ENCODE assay signal across 9 mouse cellular contexts in the genomic region with DNA sequence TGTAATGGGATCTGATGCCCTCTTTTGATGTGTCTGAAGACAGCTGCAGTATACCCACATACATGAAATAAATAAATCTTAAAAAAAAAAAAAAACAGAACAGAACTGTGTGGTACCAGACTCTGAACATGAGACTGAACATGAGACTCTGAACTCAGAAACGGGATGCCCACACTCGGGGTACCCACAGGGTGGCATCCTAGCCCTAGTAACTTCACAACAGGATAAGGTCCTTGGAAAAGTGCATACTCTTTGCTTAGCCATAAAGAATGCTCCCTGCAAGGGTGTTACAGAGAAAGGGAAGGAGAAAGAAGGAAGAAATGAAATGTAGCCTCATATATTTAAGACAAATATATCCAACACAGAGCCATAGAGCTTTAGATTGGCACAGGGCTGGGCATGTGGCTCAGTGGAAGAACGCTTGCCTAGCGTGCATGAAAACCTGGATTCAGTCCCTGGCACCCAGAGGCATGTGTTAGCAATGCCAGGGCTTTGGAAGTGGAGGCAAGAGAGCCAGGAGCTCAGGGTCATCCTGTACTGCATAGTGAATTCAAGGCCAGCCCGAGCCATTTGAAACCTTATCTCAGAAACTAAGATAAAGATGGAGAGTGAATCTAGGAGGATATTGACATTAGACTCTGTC. TPM values are rescaled to one million over a fixed set of nuclear protein-coding genes. Genes with fewer than 3 reads are reported as not detected.
DNase-seq lines count a peak whose midpoint lies in the region; TF ChIP-seq lines count a peak whose summit lies in the region.
"Had no signal": no experiment of that assay in that cellular context is flagged by ENCODE, and none has a peak within 500 bp of the region (broad histone marks: within the 10 kb centered on the region; RNA-seq: fewer than 3 reads in every experiment).

No protein-coding gene starts in this region.

- peak; percentile 71 for DNase-seq in gastrocnemius, adult 2 months
- DNase-seq in gastrocnemius, postnatal 4 days (ENCODE audit: low spot score in 2 of 2) = no peak
- DNase-seq in left cerebral cortex, postnatal 4 days = peak; percentile 73
- no peak for DNase-seq in left cerebral cortex, adult 18-20 months (ENCODE audit: low spot score in 2 of 2)
- DNase-seq in brain, adult 2 months (ENCODE audit: low read depth, low spot score) = peak; percentile 90
- peak; percentile 21 to 54 for DNase-seq in heart, adult 9 months (ENCODE audit: low spot score in 2 of 2)
- no peak for DNase-seq in limb, embryonic 10.5 days (ENCODE audit: low spot score)
- no peak for DNase-seq in spleen, postnatal 36 days (ENCODE audit: low spot score in 2 of 2)

- intact Hi-C loops in gastrocnemius, adult 2 months (cut with DNase I) = loop anchor here (2.0 to 5.0 kb wide), 2 partner anchors 54 to 251 kb away; partner anchors contain the start of gene Ints4
- intact Hi-C loops in left cerebral cortex, postnatal 4 days (cut with DNase I) = loop anchor here (5.0 kb wide), 2 partner anchors 149 to 249 kb away; partner anchors contain the start of genes Aamdc and Rsf1

- no peak overlapping the region for H3K4me3 ChIP-seq in gastrocnemius, adult 2 months
- no peak overlapping the region for H3K4me3 ChIP-seq in limb, embryonic 10.5 days
- H3K4me3 ChIP-seq: embryonic facial prominence, embryonic 15.5 days had no signal

- no peaks in the 10 kb centered on the region for H3K9me3 ChIP-seq in limb, embryonic 10.5 days (replicated peaks)
- H3K9me3 ChIP-seq: embryonic facial prominence, embryonic 15.5 days had no signal

- 85% methylated on average over 5 of the region's 5 CpGs for WGBS in limb, embryonic 10.5 days

- no peaks in the 10 kb centered on the region for H3K27me3 ChIP-seq in limb, embryonic 10.5 days (ENCODE audit: low read depth, poor library complexity, severe bottlenecking)
- H3K27me3 ChIP-seq: embryonic facial prominence, embryonic 15.5 days had no signal

- H3K4me1 ChIP-seq in limb, embryonic 10.5 days = peaks cover 18% of the 10 kb centered on the region

- peak overlapping the region; percentile 31; the same call in 1 of the 2 replicates for H3K27ac ChIP-seq in gastrocnemius, adult 2 months
- no peak overlapping the region for H3K27ac ChIP-seq in limb, embryonic 10.5 days
- H3K27ac ChIP-seq: embryonic facial prominence, embryonic 15.5 days had no signal

- peak; percentile 29; the same call in 1 of the 2 replicates for TF ChIP-seq CTCF in gastrocnemius, adult 2 months (IDR thresholded peaks at IDR 0.05)

- H3K36me3 ChIP-seq in limb, embryonic 10.5 days = no peaks in the 10 kb centered on the region
- H3K36me3 ChIP-seq: embryonic facial prominence, embryonic 15.5 days had no signal

RNA-seq across cellular contexts. Expression of gene Thrsp, which starts 10.4 kb away (rescaled TPM):
- 10 to 100 TPM; 18.0 to 20.7 TPM for total RNA-seq in gastrocnemius, adult 2 months (2021)
- total RNA-seq in gastrocnemius, postnatal 4 days (2021) = 10 to 100 TPM; 53.7 to 60.9 TPM
- total RNA-seq in left cerebral cortex, postnatal 4 days (2021) = 1 to 10 TPM; 2.4 to 2.6 TPM
- 10 to 100 TPM; 17.3 to 20.7 TPM for total RNA-seq in left cerebral cortex, adult 18-20 months (2021)
- 0.45 and 0.46 TPM in 2 replicates for polyA plus RNA-seq in limb, embryonic 10.5 days (2016; fragmentation: Nextera tagmentation; extraction: Ambion mirVana)

RNA-seq across cellular contexts. Expression of gene Kctd14, which starts 23.2 kb away (rescaled TPM):
- under 1 TPM in 1 of 2 experiments, not detected in 1; 0.11 TPM for total RNA-seq in gastrocnemius, adult 2 months (2021)
- total RNA-seq in gastrocnemius, postnatal 4 days (2021) = under 1 TPM; 0.44 to 0.56 TPM
- total RNA-seq in left cerebral cortex, postnatal 4 days (2021) = 1 to 10 TPM in 1 of 2 experiments, under 1 TPM in 1; 0.93 to 1.1 TPM
- total RNA-seq in left cerebral cortex, adult 18-20 months (2021) = 1 to 10 TPM; 3.5 to 3.6 TPM
- 0.69 and 1.0 TPM in 2 replicates for polyA plus RNA-seq in limb, embryonic 10.5 days (2016; fragmentation: Nextera tagmentation; extraction: Ambion mirVana)

RNA-seq across cellular contexts. Expression of gene Ndufc2, which starts 28.1 kb away (rescaled TPM):
- 100 to 1,000 TPM; 254 to 341 TPM for total RNA-seq in gastrocnemius, adult 2 months (2021)
- total RNA-seq in gastrocnemius, postnatal 4 days (2021) = 100 to 1,000 TPM; 255 to 257 TPM
- 100 to 1,000 TPM; 249 to 255 TPM for total RNA-seq in left cerebral cortex, postnatal 4 days (2021)
- 100 to 1,000 TPM; 232 to 247 TPM for total RNA-seq in left cerebral cortex, adult 18-20 months (2021)
- polyA plus RNA-seq in limb, embryonic 10.5 days (2016; fragmentation: Nextera tagmentation; extraction: Ambion mirVana) = 305 and 321 TPM in 2 replicates

RNA-seq across cellular contexts. Expression of gene Ints4, which starts 52.9 kb away (rescaled TPM):
- 10 to 100 TPM; 26.6 to 29.7 TPM for total RNA-seq in gastrocnemius, adult 2 months (2021)
- total RNA-seq in gastrocnemius, postnatal 4 days (2021) = 10 to 100 TPM; 39.0 to 44.9 TPM
- total RNA-seq in left cerebral cortex, postnatal 4 days (2021) = 10 to 100 TPM; 31.8 to 34.8 TPM
- 10 to 100 TPM; 29.6 to 31.1 TPM for total RNA-seq in left cerebral cortex, adult 18-20 months (2021)
- polyA plus RNA-seq in limb, embryonic 10.5 days (2016; fragmentation: Nextera tagmentation; extraction: Ambion mirVana) = 64.5 and 69.7 TPM in 2 replicates

RNA-seq across cellular contexts. Expression of gene Alg8, which starts 56.5 kb away (rescaled TPM):
- total RNA-seq in gastrocnemius, adult 2 months (2021) = 1 to 10 TPM; 3.1 to 4.7 TPM
- total RNA-seq in gastrocnemius, postnatal 4 days (2021) = 1 to 10 TPM; 7.9 to 8.1 TPM
- 10 to 100 TPM in 1 of 2 experiments, 1 to 10 TPM in 1; 9.4 to 12.4 TPM for total RNA-seq in left cerebral cortex, postnatal 4 days (2021)
- total RNA-seq in left cerebral cortex, adult 18-20 months (2021) = 10 to 100 TPM in 1 of 2 experiments, 1 to 10 TPM in 1; 9.8 to 10.4 TPM
- 53.4 and 55.2 TPM in 2 replicates for polyA plus RNA-seq in limb, embryonic 10.5 days (2016; fragmentation: Nextera tagmentation; extraction: Ambion mirVana)

Comparison
In these comparisons a context has a peak if more than half of its experiments do, and no peak if none do; other contexts are left out.
1. DNase-seq: peak in gastrocnemius, adult 2 months (single experiment), left cerebral cortex, postnatal 4 days (single experiment), brain, adult 2 months (single experiment) and heart, adult 9 months (2 of 2); none in gastrocnemius, postnatal 4 days (0 of 2), left cerebral cortex, adult 18-20 months (0 of 2), limb, embryonic 10.5 days (single experiment) and spleen, postnatal 36 days (0 of 2).
2. RNA of gene Thrsp, which starts 10.4 kb away (total RNA-seq): 53.7 to 60.9 TPM in gastrocnemius, postnatal 4 days, 18.0 to 20.7 TPM in gastrocnemius, adult 2 months and 17.3 to 20.7 TPM in left cerebral cortex, adult 18-20 months; 2.4 to 2.6 TPM in left cerebral cortex, postnatal 4 days; every median in the first group is over 4 times any median in the second.